Mouse (Mus musculus) granulocyte monocyte progenitor cell, adult 5-6 weeks (primary cell): ENCODE data around the gene Bmp8a. TPM values are rescaled to one million over a fixed set of nuclear protein-coding genes. Genes with fewer than 3 reads are reported as not detected.

ENCODE experiments used
- ATAC-seq: replicated peaks from 2 replicates; pipeline ENCODE4 v1.8.0; 2016; ENCODE audit warnings: mild to moderate bottlenecking, moderate TSS enrichment, inconsistent platforms; ENCODE audit not compliant: poor library complexity, severe bottlenecking
- total RNA-seq, 2 experiments: library from RNA; stranded (forward) in 1 of 2; stranded (reverse) in 1 of 2; fragments of 200-712, 200-1000 nt in 1 of 2; fragments of >200 nt in 1 of 2; fragmentation: Nextera tagmentation in 1 of 2; gene quantifications; 2 replicates each; pipeline ENCODE4 v1.2.3; 2014 to 2017

Gene Bmp8a
- total RNA-seq, 2 experiments from 2014 or later, result not detected

- no peak for ATAC-seq
Observed at GRCm38 (mm10) chr4:123293661-123294443, 49.2 kb downstream of the Bmp8a start.

- ATAC-seq, result no peak
Observed at GRCm38 (mm10) chr4:123292989-123293388, 50.1 kb downstream of the Bmp8a start.

- no peak for ATAC-seq
Observed at GRCm38 (mm10) chr4:123292390-123292789, 50.7 kb downstream of the Bmp8a start.

DNA sequence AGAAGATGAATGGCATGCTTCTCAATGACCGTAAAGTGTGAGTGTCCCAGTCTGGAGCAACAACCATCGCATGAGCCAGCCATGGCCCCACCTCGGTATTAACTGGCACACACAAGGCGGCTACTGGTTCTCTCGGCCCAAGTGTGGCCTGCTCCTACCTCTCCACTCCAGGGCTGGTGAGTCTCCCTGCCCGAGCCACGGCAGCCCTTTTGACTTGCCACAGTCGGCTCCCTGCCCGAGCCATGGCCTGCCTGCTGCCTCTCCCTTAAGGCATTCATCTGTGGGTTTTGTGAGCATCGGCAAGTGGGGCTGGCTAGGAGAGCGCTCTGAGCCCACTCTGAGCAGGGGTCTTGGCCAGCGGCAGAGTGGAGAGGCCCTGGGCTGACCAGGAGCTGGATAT, 54.0 kb downstream of the Bmp8a start:
- ATAC-seq, result no peak

DNA sequence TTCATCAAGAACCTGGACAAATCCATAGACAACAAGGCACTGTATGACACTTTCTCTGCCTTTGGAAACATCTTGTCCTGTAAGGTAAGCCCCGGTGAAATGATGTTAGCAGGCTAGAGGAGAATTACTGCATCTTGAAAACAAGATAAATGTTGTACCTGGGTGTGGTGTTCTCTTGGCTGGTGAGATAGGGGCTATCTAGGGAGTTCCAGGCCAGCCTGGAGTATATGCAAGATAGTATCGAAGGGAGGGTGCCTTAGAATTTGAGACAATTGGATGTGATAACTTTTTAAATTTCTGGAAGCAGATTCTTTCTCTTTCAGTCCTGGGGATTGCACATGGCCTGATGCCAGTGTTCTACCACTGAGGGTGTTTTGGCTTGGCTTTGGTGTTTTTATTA, 56.3 kb downstream of the Bmp8a start:
- ATAC-seq, result no peak

- no peak for ATAC-seq
Observed at GRCm38 (mm10) chr4:123284731-123285624, 58.1 kb downstream of the Bmp8a start.

DNA sequence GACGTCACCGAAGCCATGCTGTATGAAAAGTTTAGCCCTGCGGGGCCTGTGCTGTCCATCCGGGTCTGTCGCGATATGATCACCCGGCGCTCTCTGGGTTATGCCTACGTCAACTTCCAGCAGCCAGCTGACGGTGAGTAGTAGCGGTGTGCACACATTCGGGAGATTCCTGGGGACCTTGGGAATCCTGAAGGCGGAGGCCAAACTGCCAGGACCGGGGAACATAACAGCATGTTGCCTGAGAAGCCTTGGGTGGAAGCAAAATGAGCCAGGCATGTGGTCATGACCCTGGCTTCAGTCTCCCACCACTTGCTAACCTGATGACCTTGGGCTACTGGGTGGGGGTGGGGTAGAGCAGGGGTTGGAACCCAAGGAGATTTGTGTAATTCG, 59.4 kb downstream of the Bmp8a start:
- ATAC-seq, result 0 out of 2 replicates have a peak, but pooled peaks have one; percentile 15

GRCm38 (mm10) chr4:123282915-123283674, 60.0 kb downstream of the Bmp8a start:
- peak; percentile 67 for ATAC-seq

DNA sequence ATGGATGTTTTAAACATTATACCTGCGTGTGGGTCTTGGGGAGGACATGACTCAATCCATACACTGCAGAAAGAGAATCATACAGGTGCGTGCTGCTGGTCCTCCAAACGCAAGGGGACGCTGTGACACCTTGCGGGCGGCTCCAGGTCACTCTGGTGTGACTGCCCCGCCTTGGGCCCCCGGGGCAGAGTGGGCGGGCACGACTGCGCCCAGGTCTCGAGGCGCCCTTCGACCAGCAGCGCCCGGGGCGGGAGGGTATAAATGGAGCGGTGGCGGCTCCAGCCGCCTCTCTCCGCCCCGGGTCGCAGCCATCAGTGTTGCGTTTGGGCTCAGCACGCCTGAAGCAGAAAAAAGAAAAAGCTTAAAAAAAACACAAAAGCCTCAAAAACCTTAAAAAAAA, 60.6 kb downstream of the Bmp8a start:
- ATAC-seq, result peak; percentile 96

DNA sequence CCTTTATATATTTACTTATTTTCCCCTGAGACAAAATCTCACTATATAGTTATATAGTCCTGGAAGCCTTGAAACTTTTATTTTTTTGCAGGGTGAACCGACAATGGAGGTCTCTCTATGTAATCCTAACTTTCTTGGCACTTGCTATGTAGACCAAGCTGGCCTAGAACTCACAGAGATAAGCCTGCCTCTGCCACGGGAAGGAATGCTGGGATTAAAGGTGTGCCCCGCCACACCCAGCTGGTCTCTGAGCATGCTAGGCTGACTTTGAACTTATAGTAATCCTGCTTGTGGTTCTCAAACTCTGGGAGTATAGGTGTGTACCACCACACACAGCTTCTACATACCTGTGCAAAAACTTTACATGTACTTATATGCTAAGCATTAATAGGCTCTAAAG, 62.9 kb downstream of the Bmp8a start:
- no peak for ATAC-seq

- ATAC-seq, result no peak
Observed at GRCm38 (mm10) chr4:123271063-123271462, 72.0 kb downstream of the Bmp8a start.

Other genes starting within 250 kb of the Bmp8a start
- not detected in 2 replicates for gene Bmp8b, start 238.1 kb downstream of the Bmp8a start, total RNA-seq (2014; fragmentation: Nextera tagmentation)
- 0.09 TPM in 1 of 2 replicates, not detected in the other for gene Bmp8b, start 238.1 kb downstream of the Bmp8a start, total RNA-seq (2017)
- gene Oxct2b, start 227.0 kb downstream of the Bmp8a start, total RNA-seq (2014; fragmentation: Nextera tagmentation), result 1.7 TPM in 1 of 2 replicates, not detected in the other
- not detected in 2 replicates for gene Oxct2b, start 227.0 kb downstream of the Bmp8a start, total RNA-seq (2017)
- 56.2 and 64.7 TPM in 2 replicates for gene Ppie, start 203.3 kb downstream of the Bmp8a start, total RNA-seq (2014; fragmentation: Nextera tagmentation)
- 70.2 and 75.5 TPM in 2 replicates for gene Ppie, start 203.3 kb downstream of the Bmp8a start, total RNA-seq (2017)
- gene Hpcal4, start 160.0 kb downstream of the Bmp8a start, total RNA-seq (2014; fragmentation: Nextera tagmentation), result not detected in 2 replicates
- not detected in 2 replicates for gene Hpcal4, start 160.0 kb downstream of the Bmp8a start, total RNA-seq (2017)
- not detected in 2 replicates for gene Nt5c1a, start 141.7 kb downstream of the Bmp8a start, total RNA-seq (2014; fragmentation: Nextera tagmentation)
- not detected in 2 replicates for gene Nt5c1a, start 141.7 kb downstream of the Bmp8a start, total RNA-seq (2017)
- gene Heyl, start 109.7 kb downstream of the Bmp8a start, total RNA-seq (2014; fragmentation: Nextera tagmentation), result not detected in 2 replicates
- not detected in 2 replicates for gene Heyl, start 109.7 kb downstream of the Bmp8a start, total RNA-seq (2017)
- 93.4 and 113 TPM in 2 replicates for gene Pabpc4, start 80.9 kb downstream of the Bmp8a start, total RNA-seq (2014; fragmentation: Nextera tagmentation)
- gene Pabpc4, start 80.9 kb downstream of the Bmp8a start, total RNA-seq (2017), result 110 and 112 TPM in 2 replicates
- not detected in 2 replicates for gene Oxct2a, start 19.6 kb downstream of the Bmp8a start, total RNA-seq (2014; fragmentation: Nextera tagmentation)
- gene Oxct2a, start 19.6 kb downstream of the Bmp8a start, total RNA-seq (2017), result not detected in 2 replicates